Mouse (Mus musculus) liver, postnatal 0 days (tissue): ENCODE measurements at regions not wholly inside any gene's neighbourhood (a gene's known extent, or its start where the extent isn't known, plus 50 kb on each side); places are given as distances from the start of the nearest gene placed in this dataset.

Experiments
- ATAC-seq: fragments of 200-750 bp; cut with Nextera tagmentation; 2 replicates; pipeline ENCODE4 v1.8.0; 2017; ENCODE audit warnings: mild to moderate bottlenecking, moderate library complexity
- DNase-seq: peaks from one replicate; pipeline ENCODE4 v3.0.0-alpha.2; 2016
- H3K27ac ChIP-seq: fragments of 300-500 bp; sonication (generic); 2 replicates; pipeline ENCODE4 v1.5.1; 2014; ENCODE audit warnings: antibody characterized with exemption, moderate library complexity, mild to moderate bottlenecking, low read depth
- H3K27me3 ChIP-seq: fragments of 300-500 bp; sonication (generic); 2 replicates; pipeline ENCODE4 v1.6.1; 2014; ENCODE audit warnings: low read length, control low read depth, mixed read lengths; ENCODE audit not compliant: insufficient read depth
- H3K36me3 ChIP-seq: fragments of 300-500 bp; sonication (generic); replicated peaks from 2 replicates; pipeline ENCODE4 v1.6.1; 2014; ENCODE audit warnings: mild to moderate bottlenecking, control low read depth, low read length, moderate library complexity, mixed read lengths; ENCODE audit not compliant: insufficient read depth
- H3K4me1 ChIP-seq: fragments of 300-500 bp; sonication (generic); 2 replicates; pipeline ENCODE4 v1.6.1; 2014; ENCODE audit warnings: antibody characterized with exemption, mild to moderate bottlenecking, control low read depth; ENCODE audit not compliant: insufficient read depth
- H3K4me2 ChIP-seq: fragments of 300-500 bp; sonication (generic); 2 replicates; pipeline ENCODE4 v1.6.1; 2014; ENCODE audit warnings: low read depth, mild to moderate bottlenecking, low read length, moderate library complexity, mixed read lengths
- H3K4me3 ChIP-seq: fragments of 300-500 bp; sonication (generic); 2 replicates; pipeline ENCODE4 v1.5.1; 2014; ENCODE audit warnings: low read depth, low read length
- H3K9ac ChIP-seq: fragments of 300-500 bp; sonication (generic); replicated peaks from 2 replicates; pipeline ENCODE4 v1.6.1; 2014; ENCODE audit warnings: mild to moderate bottlenecking, moderate library complexity
- H3K9me3 ChIP-seq: fragments of 300-500 bp; sonication (generic); 2 replicates; pipeline ENCODE4 v1.6.1; 2016; ENCODE audit warnings: mild to moderate bottlenecking, control low read depth, low read length, mixed read lengths
- CTCF ChIP-seq: sonication (generic); IDR thresholded peaks from 2 replicates; pipeline ENCODE4 v1.5.1; 2016; ENCODE audit warnings: antibody characterized with exemption, low read depth
- EP300 ChIP-seq: IDR thresholded peaks from 2 replicates; pipeline ENCODE4 v1.6.1; 2016; ENCODE audit warnings: antibody characterized with exemption, low read depth, mild to moderate bottlenecking
- WGBS: fragments of 180-500 bp; shearing (Covaris S2); extraction: QIAGEN DNeasy Blood & Tissue Kit; methylation state at CpG from one replicate; pipeline ENCODE4 v1.1.7; 2014; ENCODE audit not compliant: insufficient replicate concordance; 5-methylcytosine and 5-hydroxymethylcytosine counted together

DNA sequence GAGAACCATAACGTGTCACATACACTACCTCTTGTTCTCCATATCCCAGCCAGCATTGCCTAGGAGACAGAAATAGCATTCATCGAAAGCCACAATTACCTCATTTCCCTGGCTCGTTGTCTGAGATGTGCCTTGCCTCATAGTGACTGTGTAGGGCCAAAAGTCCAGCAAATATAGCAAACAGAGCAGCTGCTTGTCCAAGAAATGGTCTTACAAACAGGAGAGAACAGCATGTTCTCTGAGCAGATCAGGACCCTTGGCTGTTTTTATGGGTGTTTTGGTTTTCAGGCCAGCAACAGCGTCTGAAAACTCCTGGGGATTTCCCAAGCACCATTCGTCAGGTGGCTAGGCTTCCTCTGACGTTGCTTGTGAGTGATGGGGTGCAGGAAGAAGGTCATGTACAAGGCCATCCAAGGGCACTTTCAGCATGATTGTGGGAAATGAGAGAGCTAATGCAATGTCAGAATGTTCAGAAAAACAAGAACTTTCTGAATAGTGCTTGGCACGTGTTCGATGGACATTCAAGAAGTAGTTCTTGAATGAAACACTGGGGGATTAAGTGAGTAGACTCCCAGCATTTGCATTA lies 528.9 kb upstream of the Pappa start:
- Histone ChIP-seq H3K27ac (no peak overlapping the region), H3K9ac (no peak overlapping the region), H3K9me3 (no peaks in the 10 kb centered on the region), H3K4me1 (no peaks in the 10 kb centered on the region), H3K36me3 (no peaks in the 10 kb centered on the region), H3K4me2 (no peak overlapping the region), H3K4me3 (no peak overlapping the region), H3K27me3 (no peaks in the 10 kb centered on the region)
- 0 out of 2 replicates have a peak, but pooled peaks have one; percentile 17 for ATAC-seq
- TF ChIP-seq EP300: peak; percentile 30; the same call in 1 of the 2 replicates
- no peak for TF ChIP-seq CTCF
- DNase-seq: no peak
- 53% methylated on average over 8 of the region's 8 CpGs for WGBS

DNA sequence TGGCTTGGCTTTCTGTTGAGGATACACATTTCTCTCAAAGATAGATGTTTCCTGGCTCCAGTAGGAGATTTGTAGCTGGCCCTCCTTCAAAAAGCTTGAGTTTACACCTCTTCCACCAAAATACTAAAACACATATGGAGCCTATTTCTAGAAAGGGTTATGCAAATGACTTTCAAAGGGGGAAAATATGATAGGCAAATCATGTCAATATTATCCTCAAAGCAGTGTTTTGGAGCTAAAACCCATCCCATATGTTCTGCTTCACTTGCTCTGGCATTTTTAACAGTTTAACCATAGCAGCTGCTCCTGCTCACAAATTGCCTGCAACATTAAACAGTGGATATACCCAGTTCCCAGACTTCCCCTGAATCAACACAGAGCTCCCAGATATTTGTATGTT lies 525.5 kb upstream of the Pappa start:
- H3K4me3 ChIP-seq: no peak overlapping the region
- no peaks in the 10 kb centered on the region for H3K9me3 ChIP-seq
- no peak overlapping the region for H3K9ac ChIP-seq
- no peak overlapping the region for H3K27ac ChIP-seq
- no peaks in the 10 kb centered on the region for H3K4me1 ChIP-seq
- ATAC-seq (no peak), DNase-seq (no peak)
- no peaks in the 10 kb centered on the region for H3K36me3 ChIP-seq
- H3K4me2 ChIP-seq: no peak overlapping the region
- TF ChIP-seq EP300 (no peak), CTCF (no peak)
- no peaks in the 10 kb centered on the region for H3K27me3 ChIP-seq

- Histone ChIP-seq H3K9me3 (no peaks in the 10 kb centered on the region), H3K27me3 (no peaks in the 10 kb centered on the region), H3K4me3 (no peak overlapping the region), H3K4me2 (no peak overlapping the region), H3K9ac (no peak overlapping the region), H3K4me1 (no peaks in the 10 kb centered on the region), H3K27ac (no peak overlapping the region), H3K36me3 (no peaks in the 10 kb centered on the region)
- WGBS: 77% methylated on average over 4 of the region's 4 CpGs
- DNase-seq (no peak), ATAC-seq (no peak)
- TF ChIP-seq EP300 (no peak), CTCF (no peak)
Observed at GRCm38 (mm10) chr4:64599222-64599621, 524.8 kb upstream of the Pappa start.

- Histone ChIP-seq H3K27ac (no peak overlapping the region), H3K4me1 (no peaks in the 10 kb centered on the region), H3K4me2 (no peak overlapping the region), H3K9me3 (no peaks in the 10 kb centered on the region), H3K27me3 (no peaks in the 10 kb centered on the region), H3K36me3 (no peaks in the 10 kb centered on the region), H3K4me3 (no peak overlapping the region), H3K9ac (no peak overlapping the region)
- no peak for ATAC-seq
- TF ChIP-seq EP300 (no peak), CTCF (no peak)
- DNase-seq: no peak
Observed at GRCm38 (mm10) chr4:64622771-64623170, 501.2 kb upstream of the Pappa start.

DNA sequence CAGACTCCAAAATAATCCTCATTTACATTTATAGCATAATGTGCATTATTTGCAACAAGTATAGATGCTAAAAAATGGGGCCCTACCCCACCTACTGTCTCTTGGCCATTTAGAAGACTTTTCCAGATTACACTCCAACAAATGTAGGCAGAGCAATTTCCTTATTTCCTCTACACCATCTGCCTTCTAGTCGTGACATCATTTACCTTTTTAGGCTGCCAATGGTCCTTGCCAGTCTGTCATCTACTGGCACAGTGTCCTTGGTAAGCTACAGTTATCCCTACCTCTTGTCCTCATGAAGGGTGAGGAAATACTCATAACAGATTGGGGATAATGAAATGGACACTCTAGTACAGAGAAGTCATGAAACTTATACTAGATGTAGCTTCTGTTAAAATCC lies 491.8 kb upstream of the Pappa start:
- 34% methylated on average over 1 of the region's 1 CpGs for WGBS
- H3K4me2 ChIP-seq: no peak overlapping the region
- no peak overlapping the region for H3K9ac ChIP-seq
- H3K27ac ChIP-seq: no peak overlapping the region
- ATAC-seq (no peak), DNase-seq (no peak)
- H3K27me3 ChIP-seq: no peaks in the 10 kb centered on the region
- no peaks in the 10 kb centered on the region for H3K36me3 ChIP-seq
- H3K4me1 ChIP-seq: no peaks in the 10 kb centered on the region
- H3K9me3 ChIP-seq: no peaks in the 10 kb centered on the region
- H3K4me3 ChIP-seq: no peak overlapping the region
- TF ChIP-seq EP300: no peak

GRCm38 (mm10) chr4:64635256-64635962 lies 488.6 kb upstream of the Pappa start:
- H3K4me3 ChIP-seq: no peak overlapping the region
- 60% methylated on average over 2 of the region's 2 CpGs for WGBS
- no peaks in the 10 kb centered on the region for H3K27me3 ChIP-seq
- H3K36me3 ChIP-seq: no peaks in the 10 kb centered on the region
- H3K9me3 ChIP-seq: no peaks in the 10 kb centered on the region
- ATAC-seq: no peak
- TF ChIP-seq EP300 (no peak), CTCF (no peak)
- H3K4me1 ChIP-seq: no peaks in the 10 kb centered on the region
- no peak overlapping the region for H3K4me2 ChIP-seq
- no peak overlapping the region for H3K27ac ChIP-seq
- no peak overlapping the region for H3K9ac ChIP-seq
- no peak for DNase-seq
